Mouse (Mus musculus) B cell, adult (primary cell): ENCODE results near the gene Esp18. TPM values are rescaled to one million over a fixed set of nuclear protein-coding genes. Genes with fewer than 3 reads are reported as not detected.

Experiments used
- total RNA-seq: library from RNA; stranded (reverse); gene quantifications from 4 replicates; pipeline ENCODE4 v1.2.4, GENCODE M21; 2023; ENCODE audit not compliant: inconsistent age

Esp18 gene
- not detected in 4 replicates for total RNA-seq

GRCm38 (mm10) chr17:39406059-39406458 lies at the start of gene Esp18:
Esp18 (plus strand) TSS chr17:39406359.

Other genes with a start within 250 kb of the Esp18 start
- gene Esp16, start 129.8 kb downstream of the Esp18 start, total RNA-seq: not detected in 4 replicates
- gene Esp15, start 234.6 kb downstream of the Esp18 start, total RNA-seq: not detected in 4 replicates